Mouse (Mus musculus) lung, embryonic 16.5 days (tissue): ENCODE data around the gene Rufy1. TPM values are rescaled to one million over a fixed set of nuclear protein-coding genes. Genes with fewer than 3 reads are reported as not detected.

Experiments
- ATAC-seq: fragments of 200-750 bp; cut with Nextera tagmentation; 2 replicates; pipeline ENCODE4 v1.8.0; 2017; ENCODE audit warnings: low read depth, mild to moderate bottlenecking, moderate library complexity
- H3K27ac ChIP-seq: fragments of 300-500 bp; sonication (generic); 2 replicates; pipeline ENCODE4 v1.5.1; 2014; ENCODE audit warnings: mild to moderate bottlenecking, control low read depth, low read length
- H3K27me3 ChIP-seq: fragments of 300-500 bp; sonication (generic); 2 replicates; pipeline ENCODE4 v1.6.1; 2014; ENCODE audit warnings: low read depth, low read length, mixed read lengths; ENCODE audit not compliant: control insufficient read depth, insufficient read depth
- H3K36me3 ChIP-seq: fragments of 300-500 bp; sonication (generic); 2 replicates; pipeline ENCODE4 v1.6.1; 2014; ENCODE audit warnings: low read length; ENCODE audit not compliant: control insufficient read depth, insufficient read depth
- H3K4me1 ChIP-seq: fragments of 300-500 bp; sonication (generic); replicated peaks from 2 replicates; pipeline ENCODE4 v1.6.1; 2014; ENCODE audit warnings: low read length, mixed read lengths; ENCODE audit not compliant: control insufficient read depth, insufficient read depth
- H3K4me2 ChIP-seq: fragments of 300-500 bp; sonication (generic); 2 replicates; pipeline ENCODE4 v1.6.1; 2014; ENCODE audit warnings: low read depth, low read length, control low read depth
- H3K4me3 ChIP-seq: fragments of 300-500 bp; sonication (generic); 2 replicates; pipeline ENCODE4 v1.5.1; 2014; ENCODE audit warnings: mild to moderate bottlenecking, low read length, control low read depth
- H3K9ac ChIP-seq: fragments of 300-500 bp; sonication (generic); 2 replicates; pipeline ENCODE4 v1.6.1; 2014; ENCODE audit warnings: low read length, control low read depth
- H3K9me3 ChIP-seq: fragments of 300-500 bp; sonication (generic); 2 replicates; pipeline ENCODE4 v1.6.1; 2016; ENCODE audit warnings: low read length; ENCODE audit not compliant: control insufficient read depth
- WGBS: fragments of 180-500 bp; shearing (Covaris S2); extraction: QIAGEN DNeasy Blood & Tissue Kit; methylation state at CpG from one replicate; pipeline ENCODE4 v1.1.7; 2014; 5-methylcytosine and 5-hydroxymethylcytosine counted together
- polyA plus RNA-seq: library from polyadenylated mRNA; unstranded; fragments of >200 nt; fragmentation: Nextera tagmentation; extraction: Ambion mirVana; gene quantifications from 2 replicates; pipeline ENCODE4 v1.2.1, GENCODE M21; 2015

Rufy1 gene
- polyA plus RNA-seq, 1 experiment from 2014 or later = 23.6 TPM

DNA sequence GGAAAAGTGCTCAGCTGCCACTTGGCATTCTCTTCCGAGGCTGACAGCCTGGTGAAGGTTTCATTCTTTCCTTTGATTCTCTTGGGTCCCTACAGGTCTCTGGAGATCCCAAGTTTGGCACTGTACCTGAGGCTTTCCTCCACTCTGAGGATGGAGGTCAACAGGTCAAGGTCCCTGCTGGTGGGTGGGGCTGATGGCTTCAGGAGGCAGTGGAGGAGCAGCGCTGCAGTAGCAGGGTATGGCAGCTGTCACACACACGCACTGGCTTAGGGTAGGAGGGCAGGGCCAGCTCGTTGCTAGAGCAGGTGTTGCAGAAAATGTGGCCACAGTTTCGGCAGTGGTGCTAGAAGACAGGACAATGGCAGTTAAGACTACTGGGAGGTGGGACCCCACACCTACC lies 41.3 kb downstream of the Rufy1 start:
- Histone ChIP-seq H3K27ac (no peak overlapping the region), H3K9me3 (no peaks in the 10 kb centered on the region), H3K9ac (no peak overlapping the region), H3K4me3 (no peak overlapping the region), H3K36me3 (peaks cover 25% of the 10 kb centered on the region), H3K27me3 (no peaks in the 10 kb centered on the region), H3K4me1 (no peaks in the 10 kb centered on the region), H3K4me2 (no peak overlapping the region)
- 48% methylated on average over 5 of the region's 5 CpGs for WGBS
- no peak for ATAC-seq

DNA sequence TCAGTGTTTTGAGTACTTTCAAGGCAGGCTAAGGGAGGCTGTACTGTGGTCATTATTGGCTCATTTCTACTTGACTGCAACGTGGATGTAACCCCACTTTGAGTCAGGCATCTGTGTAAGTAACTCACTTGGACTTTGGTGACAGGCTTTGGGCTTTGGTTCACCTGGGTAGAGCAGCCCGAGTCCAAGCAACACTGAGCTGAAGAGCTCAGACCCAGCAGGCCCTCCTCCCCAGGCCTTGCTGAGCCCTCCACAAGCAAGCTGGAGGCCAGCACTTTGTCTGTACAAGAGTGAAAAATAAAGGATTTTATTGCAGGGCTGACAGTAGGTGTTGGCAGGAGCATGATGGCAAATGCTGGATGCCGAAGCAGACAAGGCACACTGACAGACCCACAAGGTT lies 41.9 kb downstream of the Rufy1 start:
- Histone ChIP-seq H3K27ac (no peak overlapping the region), H3K4me3 (no peak overlapping the region), H3K9ac (no peak overlapping the region), H3K4me1 (no peaks in the 10 kb centered on the region), H3K36me3 (peaks cover 28% of the 10 kb centered on the region), H3K9me3 (no peaks in the 10 kb centered on the region), H3K4me2 (no peak overlapping the region), H3K27me3 (no peaks in the 10 kb centered on the region)
- WGBS = 61% methylated on average over 3 of the region's 3 CpGs
- no peak for ATAC-seq

DNA sequence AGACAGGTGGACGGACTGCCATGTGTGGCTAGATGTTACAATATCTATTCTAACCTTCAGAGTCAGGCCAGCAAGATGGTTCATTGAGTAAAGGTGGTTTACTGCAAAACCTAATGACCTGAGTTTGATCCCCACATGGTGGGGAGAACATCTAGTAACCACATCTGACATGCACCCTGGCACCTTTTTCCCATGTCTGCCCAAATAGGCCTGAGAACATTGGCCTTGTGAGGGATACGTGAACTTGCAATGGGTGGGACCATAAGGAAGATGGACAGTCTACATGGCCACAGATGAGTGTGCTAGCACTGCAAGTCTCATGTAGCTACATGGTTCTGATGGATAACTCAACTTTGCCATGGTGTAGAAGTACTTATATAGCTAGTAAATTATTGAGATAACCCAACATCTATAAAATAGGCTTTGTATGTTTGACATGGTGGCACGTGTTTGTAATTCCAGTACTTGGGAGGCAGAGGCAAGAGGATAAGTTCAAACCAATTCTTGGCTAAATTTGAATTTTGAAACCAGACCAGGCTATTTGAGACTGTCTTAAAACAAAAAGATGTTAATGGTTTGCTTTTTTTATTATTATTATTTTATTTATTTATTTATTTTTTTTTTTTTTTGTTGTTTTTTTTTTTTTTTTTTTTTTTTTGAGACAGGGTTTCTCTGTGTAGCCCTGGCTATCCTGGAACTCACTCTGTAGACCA lies 42.6 kb downstream of the Rufy1 start:
- peaks cover 28% of the 10 kb centered on the region for H3K36me3 ChIP-seq
- 94% methylated on average over 3 of the region's 3 CpGs for WGBS
- H3K9me3 ChIP-seq = no peaks in the 10 kb centered on the region
- ATAC-seq = no peak
- H3K4me1 ChIP-seq = no peaks in the 10 kb centered on the region
- H3K9ac ChIP-seq = no peak overlapping the region
- H3K27ac ChIP-seq = no peak overlapping the region
- H3K27me3 ChIP-seq = no peaks in the 10 kb centered on the region
- no peak overlapping the region for H3K4me3 ChIP-seq
- no peak overlapping the region for H3K4me2 ChIP-seq

DNA sequence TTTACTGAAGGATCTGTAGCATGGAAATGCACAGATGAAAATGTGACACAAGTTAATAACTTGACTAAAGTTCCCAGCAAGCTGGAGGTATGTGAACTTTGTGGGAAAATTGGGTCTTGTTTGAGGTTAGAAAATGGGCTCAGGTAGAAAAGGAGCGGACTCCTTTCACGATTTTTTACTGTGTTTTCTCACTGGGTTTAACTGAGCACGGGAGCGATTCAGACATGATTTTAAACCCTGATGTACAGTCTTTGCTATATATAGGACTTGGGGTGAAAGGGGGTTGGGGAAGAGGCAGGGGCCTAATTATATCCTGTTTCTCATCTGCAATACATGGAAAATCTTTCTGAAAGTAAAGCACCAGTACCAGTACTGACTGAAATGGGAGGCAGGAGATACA lies 43.2 kb downstream of the Rufy1 start:
- H3K4me1 ChIP-seq = no peaks in the 10 kb centered on the region
- no peak overlapping the region for H3K27ac ChIP-seq
- H3K4me3 ChIP-seq = no peak overlapping the region
- H3K4me2 ChIP-seq = no peak overlapping the region
- no peaks in the 10 kb centered on the region for H3K27me3 ChIP-seq
- H3K9me3 ChIP-seq = no peaks in the 10 kb centered on the region
- ATAC-seq = no peak
- H3K9ac ChIP-seq = no peak overlapping the region
- H3K36me3 ChIP-seq = peaks cover 32% of the 10 kb centered on the region
- WGBS = 81% methylated on average over 4 of the region's 4 CpGs

DNA sequence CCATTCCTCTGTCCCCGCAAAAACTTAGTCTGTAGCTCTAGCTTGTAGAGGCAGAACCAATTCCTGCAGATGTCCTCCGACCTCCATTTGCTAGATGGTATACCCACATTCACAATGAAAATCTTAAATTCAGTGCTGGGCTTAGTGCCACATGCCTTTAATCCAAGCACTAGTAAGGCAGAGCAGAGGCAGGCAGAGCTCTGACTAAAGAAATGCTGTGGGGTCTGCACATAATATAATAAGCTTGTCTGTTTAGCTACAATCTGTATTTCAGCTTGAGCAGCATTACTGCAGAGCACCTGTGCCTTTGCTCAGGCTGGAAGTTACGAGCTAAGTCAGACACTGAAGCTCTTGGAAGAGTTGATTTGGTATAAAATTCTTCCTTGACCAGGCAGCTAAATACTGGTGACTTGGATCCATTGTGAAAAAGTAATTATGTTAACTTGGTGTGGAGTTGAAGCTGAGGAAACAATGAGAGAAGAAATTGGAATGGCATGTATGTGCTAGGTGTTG lies 43.7 kb downstream of the Rufy1 start:
- Histone ChIP-seq H3K4me2 (no peak overlapping the region), H3K27ac (no peak overlapping the region), H3K36me3 (peaks cover 36% of the 10 kb centered on the region), H3K4me1 (no peaks in the 10 kb centered on the region), H3K4me3 (no peak overlapping the region), H3K9ac (no peak overlapping the region), H3K27me3 (no peaks in the 10 kb centered on the region), H3K9me3 (no peaks in the 10 kb centered on the region)
- no peak for ATAC-seq
- 68% methylated on average over 3 of the region's 3 CpGs for WGBS

DNA sequence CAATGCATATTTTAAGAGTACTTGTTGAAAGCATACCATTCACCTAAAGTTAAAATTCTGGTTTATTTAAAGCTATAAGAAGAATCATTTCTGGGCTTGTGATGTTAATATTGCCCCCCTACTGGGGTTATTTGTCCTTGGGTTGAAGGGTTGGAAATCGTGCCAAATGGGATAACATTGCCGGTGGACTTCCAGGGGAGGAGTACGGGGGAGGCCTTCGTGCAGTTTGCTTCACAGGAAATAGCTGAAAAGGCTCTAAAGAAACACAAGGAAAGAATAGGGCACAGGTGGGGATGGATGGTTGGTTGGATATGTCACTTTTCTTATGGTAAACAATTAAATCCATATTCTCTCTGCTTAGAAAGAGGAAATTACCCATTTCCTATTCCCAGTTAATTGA lies 49.6 kb downstream of the Rufy1 start:
- 16% methylated on average over 4 of the region's 4 CpGs for WGBS
- Histone ChIP-seq H3K4me2 (peak overlapping the region; percentile 54), H3K27me3 (no peaks in the 10 kb centered on the region), H3K4me3 (peak overlapping the region; percentile 32), H3K9ac (no peak overlapping the region), H3K9me3 (no peaks in the 10 kb centered on the region), H3K36me3 (peaks cover 25% of the 10 kb centered on the region), H3K4me1 (peaks cover 14% of the 10 kb centered on the region), H3K27ac (no peak overlapping the region)
- no peak for ATAC-seq

DNA sequence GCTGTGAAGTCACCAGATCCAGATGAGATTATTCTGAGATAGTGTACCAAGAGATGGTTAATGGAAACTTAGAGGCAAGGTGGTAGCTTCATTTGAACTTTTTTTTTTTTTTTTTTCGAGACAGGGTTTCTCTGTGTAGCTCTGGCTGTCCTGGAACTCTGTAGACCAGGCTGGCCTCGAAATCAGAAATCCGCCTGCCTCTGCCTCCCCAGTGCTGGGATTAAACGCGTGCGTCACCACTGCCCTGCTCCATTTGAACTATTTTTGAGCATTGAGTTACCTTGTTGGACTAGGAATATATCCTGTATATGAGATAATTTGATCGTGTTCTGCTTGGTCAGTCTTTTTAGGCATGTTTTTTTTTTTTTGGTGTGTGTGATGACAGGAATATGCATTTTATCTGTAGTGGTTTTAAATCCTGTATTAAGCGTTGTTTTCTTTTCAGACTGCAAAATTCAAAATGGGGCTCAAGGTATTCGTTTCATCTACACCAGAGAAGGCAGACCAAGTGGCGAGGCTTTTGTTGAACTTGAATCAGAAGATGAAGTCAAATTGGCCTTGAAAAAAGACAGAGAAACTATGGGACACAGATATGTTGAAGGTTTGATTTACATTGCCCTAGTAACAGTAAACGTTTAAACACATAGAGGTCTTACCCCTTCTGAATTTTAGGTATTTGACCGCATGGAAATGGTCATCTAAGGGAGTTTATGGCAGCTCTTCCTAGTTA lies 51.7 kb downstream of the Rufy1 start:
- peaks cover 15% of the 10 kb centered on the region for H3K36me3 ChIP-seq
- H3K9me3 ChIP-seq = no peaks in the 10 kb centered on the region

DNA sequence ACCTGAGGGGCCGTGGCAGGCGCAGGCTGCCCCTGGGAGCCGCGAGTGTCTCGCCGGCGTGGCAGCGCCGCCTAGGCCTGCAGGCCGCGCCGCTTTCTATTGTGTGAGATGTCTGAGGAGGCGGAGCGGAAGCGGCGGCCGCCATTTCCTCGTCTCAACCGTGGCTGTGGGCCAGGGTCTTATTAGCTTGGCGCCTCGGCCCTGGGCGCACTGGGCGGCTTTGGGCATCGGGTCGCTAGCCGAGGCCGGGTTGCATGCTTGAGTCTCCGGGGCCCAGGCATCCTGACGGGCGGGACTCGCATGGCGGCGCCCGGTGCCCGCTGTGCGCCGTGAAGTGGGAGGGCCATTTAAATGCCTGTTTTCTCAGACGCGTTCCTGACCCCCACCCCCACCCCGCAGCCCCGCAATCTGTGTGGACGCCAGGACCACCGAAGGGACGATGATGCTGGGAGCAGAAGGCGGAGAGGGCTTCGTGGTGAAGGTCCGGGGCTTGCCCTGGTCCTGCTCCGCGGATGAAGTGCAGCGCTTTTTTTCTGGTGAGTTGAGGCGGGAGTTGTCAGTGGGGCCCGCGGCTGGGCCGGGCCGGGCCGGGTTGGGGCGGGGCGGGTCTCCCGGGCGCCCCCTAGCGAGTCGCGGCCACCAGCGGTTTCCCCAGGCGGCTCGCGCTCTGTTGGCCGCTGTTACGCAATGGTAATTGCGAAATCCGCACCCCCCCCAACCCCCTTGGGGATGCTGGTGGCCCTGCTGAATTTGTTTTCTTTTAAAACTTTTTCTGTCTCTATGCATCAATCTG lies 52.8 kb downstream of the Rufy1 start:
- Histone ChIP-seq H3K27ac (peak overlapping the region; percentile 100), H3K4me3 (peak overlapping the region; percentile 100), H3K4me2 (peak overlapping the region; percentile 90), H3K36me3 (peaks cover 14% of the 10 kb centered on the region), H3K9ac (peak overlapping the region; percentile 99), H3K27me3 (no peaks in the 10 kb centered on the region), H3K9me3 (no peaks in the 10 kb centered on the region), H3K4me1 (peaks cover 17% of the 10 kb centered on the region)
- ATAC-seq = peak; percentile 79
- under 1% methylated on average over 70 of the region's 71 CpGs for WGBS

More for the DNA sequence above, 51.7 kb downstream of the Rufy1 start:
- H3K4me3 ChIP-seq = peak overlapping the region; percentile 100
- peak overlapping the region; percentile 99 for H3K9ac ChIP-seq
- H3K27me3 ChIP-seq = no peaks in the 10 kb centered on the region
- WGBS = 36% methylated on average over 12 of the region's 12 CpGs
- H3K27ac ChIP-seq = peak overlapping the region; percentile 100; the same call in 1 of the 2 replicates
- H3K4me1 ChIP-seq = peaks cover 17% of the 10 kb centered on the region
- no peak for ATAC-seq
- peak overlapping the region; percentile 90 for H3K4me2 ChIP-seq
